Mouse (Mus musculus) inflammation-experienced regulatory T-cells, adult 16 weeks (primary cell): ENCODE measurements around the gene Pla2g4e. TPM values are rescaled to one million over a fixed set of nuclear protein-coding genes. Genes with fewer than 3 reads are reported as not detected.

Experiments used
- polyA plus RNA-seq: library from polyadenylated mRNA; unstranded; fragments of 100-300 nt; shearing (Covaris generic); gene quantifications from one replicate; pipeline ENCODE4 v1.2.1, GENCODE M21; 2017

Gene Pla2g4e
- not detected for polyA plus RNA-seq

DNA sequence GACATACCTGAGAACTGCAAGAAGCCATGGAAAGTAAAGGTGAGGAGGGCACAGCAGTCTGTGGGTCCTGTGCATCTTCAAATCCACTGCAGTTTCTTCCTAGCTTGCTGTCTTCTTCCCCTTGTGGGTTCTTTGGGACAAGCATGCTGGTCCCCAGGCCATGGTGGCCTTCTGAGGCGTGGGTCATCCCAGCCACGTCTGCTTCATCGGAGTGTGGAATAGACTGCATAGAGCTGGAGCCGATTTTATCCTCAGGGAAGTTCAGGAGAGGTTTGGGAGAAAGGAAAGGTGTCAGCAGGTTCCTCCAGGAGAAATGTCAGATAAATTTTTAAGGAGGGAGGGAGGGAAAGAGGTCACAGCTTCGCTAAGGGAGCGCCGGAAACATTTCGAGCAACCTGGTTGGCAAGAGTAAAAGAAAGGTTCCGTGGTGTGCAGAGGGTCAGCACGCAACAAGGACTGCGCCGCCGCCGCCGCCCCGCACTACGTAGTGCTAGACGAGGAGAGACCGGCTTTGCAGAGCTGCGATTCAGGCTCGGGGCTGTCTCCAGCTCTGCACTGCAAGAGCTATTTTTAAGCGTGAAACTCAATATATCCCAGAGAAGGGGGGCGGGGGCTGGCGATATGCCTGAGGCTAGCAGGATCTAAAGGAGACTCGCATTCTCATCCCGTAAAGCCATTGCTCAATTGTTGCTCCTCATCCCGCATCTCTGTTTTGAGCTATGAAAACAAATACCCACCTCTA lies at the start of gene Pla2g4e:
TSS of gene Pla2g4e (minus strand) at position 657 of the 742 bp plus-strand sequence.

DNA sequence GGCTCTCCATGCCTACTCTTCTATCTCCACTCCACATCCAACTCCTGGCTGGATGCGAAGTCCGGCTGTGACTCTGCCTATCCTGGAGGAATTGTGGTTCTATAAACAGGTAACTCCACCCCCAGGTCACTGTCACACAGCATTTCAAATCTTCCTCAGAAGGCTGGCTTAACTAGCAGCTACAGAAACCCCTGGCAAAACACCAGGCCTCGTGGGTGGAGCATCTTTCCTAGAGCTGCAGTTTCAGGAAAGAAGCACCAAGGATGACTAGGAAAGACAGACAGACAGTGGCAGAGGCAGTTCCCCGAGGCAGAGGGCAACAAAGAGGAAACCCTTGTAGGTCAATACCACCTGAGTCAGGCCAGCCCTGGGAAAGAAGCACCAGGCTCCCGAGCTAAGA lies 43.9 kb upstream of the Pla2g4e start, which contains the start of gene Pla2g4d:
TSS of gene Pla2g4d (minus strand) at position 203 of the 400 bp plus-strand sequence.

DNA sequence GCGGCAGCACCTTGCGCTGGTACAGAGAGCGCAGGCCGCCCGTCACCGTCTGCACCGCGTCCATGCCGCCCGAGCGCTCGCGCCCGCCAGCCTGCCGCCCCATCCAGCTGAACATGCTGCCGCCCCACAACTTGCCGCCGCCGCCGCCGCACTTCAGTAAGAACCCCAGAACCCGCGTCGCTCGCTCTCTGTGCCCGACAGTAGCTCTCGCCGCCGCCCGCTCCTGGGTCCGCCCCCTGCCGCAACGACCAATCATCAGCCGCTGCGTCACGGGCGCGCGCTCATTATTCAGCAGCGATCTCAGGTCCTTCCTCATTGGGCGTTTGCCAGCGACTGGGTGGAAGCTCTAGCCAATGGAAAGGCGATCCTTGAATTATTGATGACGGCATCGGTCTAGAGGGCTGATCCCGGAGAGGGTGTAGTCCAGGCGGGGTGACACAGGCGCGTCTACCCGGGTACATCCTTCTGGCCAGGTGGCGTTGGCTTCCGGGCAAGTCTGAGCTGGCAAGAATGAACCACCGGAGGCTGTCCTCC lies 90.7 kb downstream of the Pla2g4e start, which contains the start of gene Ehd4:
TSS of gene Ehd4 (minus strand) at position 246 of the 534 bp plus-strand sequence.

Other genes with a start within 250 kb of the Pla2g4e start
- gene Jmjd7, start 217.9 kb downstream of the Pla2g4e start, polyA plus RNA-seq = 21.1 TPM
- gene Gm28042, start 217.8 kb downstream of the Pla2g4e start, polyA plus RNA-seq = 6.8 TPM
- gene Pla2g4b, start 211.9 kb downstream of the Pla2g4e start, polyA plus RNA-seq = 4.4 TPM
- gene Ehd4, start 90.7 kb downstream of the Pla2g4e start, polyA plus RNA-seq = 9.1 TPM
- not detected for gene Pla2g4d, start 43.9 kb upstream of the Pla2g4e start, polyA plus RNA-seq
- 2.8 TPM for gene Pla2g4f, start 68.8 kb upstream of the Pla2g4e start, polyA plus RNA-seq
- gene Vps39, start 107.8 kb upstream of the Pla2g4e start, polyA plus RNA-seq = 67.7 TPM
- 34.5 TPM for gene Ganc, start 158.6 kb upstream of the Pla2g4e start, polyA plus RNA-seq
- 26.6 TPM for gene Tmem87a, start 158.8 kb upstream of the Pla2g4e start, polyA plus RNA-seq
- 66.9 TPM for gene Capn3, start 210.7 kb upstream of the Pla2g4e start, polyA plus RNA-seq